Mouse (Mus musculus): ENCODE results near the gene Mrpl27. TPM values are rescaled to one million over a fixed set of nuclear protein-coding genes. Genes with fewer than 3 reads are reported as not detected.
"Not testable (repeated sequence)": the region's sequence is repeated elsewhere in the genome, so short reads cannot be mapped to it uniquely, and the experiment has no call there.

The Mrpl27 gene
- polyA plus RNA-seq, 1 experiment from 2014 or later, result 144 TPM

DNA sequence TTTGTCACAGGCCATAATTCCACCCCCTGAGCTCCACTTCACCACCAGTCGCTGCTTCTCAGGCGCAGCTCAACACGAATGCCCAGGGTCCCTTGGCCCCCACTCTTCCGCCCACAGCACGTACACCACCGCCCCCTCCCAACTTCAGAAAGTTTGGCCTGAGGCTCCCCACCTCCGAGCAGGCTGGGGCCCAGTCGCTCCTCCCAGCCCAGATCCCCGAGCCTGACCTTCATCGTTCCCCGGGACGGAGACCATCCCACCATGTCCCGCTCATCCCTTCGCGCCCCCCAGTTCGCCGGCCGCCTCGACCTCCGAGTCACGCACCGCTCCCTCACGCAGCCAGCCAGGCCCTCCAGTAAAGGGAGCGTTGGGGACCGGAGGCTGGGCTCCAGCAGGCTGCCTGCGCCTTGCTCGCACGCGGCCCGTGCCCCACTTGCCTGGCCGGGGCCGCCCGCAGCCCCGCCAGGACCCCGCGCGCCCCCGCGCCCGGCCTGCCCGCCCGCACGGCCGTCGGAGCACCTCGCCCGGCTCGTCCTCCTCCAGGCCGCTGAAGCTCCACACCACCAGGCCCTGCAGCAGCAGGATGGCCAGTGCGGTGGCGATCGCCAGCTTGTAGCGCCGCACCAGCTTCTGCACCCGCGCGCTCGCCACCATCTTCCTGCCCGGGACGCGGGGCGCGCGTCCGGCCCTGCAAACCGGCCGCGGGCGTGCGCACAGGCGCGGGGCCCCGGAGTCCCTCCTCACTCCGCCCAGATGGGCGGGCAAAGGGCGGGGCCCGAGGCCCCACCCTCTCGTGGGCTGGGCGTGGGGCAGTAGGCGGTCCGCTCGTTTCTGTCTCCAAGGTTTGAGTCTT is 23.4 kb downstream of the Mrpl27 start, which contains the start of gene Xylt2:
TSS of gene Xylt2 (minus strand) at position 762 of the 853 bp plus-strand sequence.
- Histone ChIP-seq H3K27me3 (no peaks in the 10 kb centered on the region), H3K9ac (peak within 1 kb of the TSS; percentile 95), H3K36me3 (no peaks in the 10 kb centered on the region), H3K4me2 (peak within 1 kb of the TSS; percentile 70), H3K27ac (peak within 1 kb of the TSS; percentile 95), H3K4me1 (replicated peaks) (peaks cover 41% of the 10 kb centered on the region), H3K4me3 (peak within 1 kb of the TSS; percentile 93), H3K9me3 (no peaks in the 10 kb centered on the region)
- peak; percentile 95 for ATAC-seq (ENCODE audit: low FRiP score)
- WGBS, result under 1% methylated on average over 78 of the region's 82 CpGs

DNA sequence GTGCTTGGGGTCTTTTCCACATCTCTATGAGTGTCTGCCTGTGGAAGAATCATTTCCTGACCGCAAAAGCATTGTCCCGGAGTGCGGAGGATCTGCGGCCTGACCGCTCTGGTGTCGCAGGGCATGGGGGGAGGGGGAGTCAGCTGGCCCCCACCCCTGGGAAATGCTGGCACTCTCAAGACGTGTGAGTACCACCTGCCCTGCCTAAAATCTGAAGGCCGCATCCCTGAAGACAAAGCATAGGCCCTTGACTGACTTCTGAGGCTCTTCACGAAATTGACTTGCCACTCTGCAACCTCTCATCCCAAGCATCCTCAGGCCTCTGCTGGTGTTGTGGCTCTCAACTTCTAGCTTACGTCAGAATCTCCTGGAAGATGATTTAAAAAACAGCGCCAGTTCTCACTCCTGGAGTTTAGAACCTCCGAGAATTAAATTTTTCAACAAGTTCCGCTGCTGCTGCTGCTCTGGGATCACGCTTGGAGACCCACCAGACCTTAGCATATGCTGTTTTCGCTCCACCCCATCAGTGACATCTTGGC is 24.1 kb downstream of the Mrpl27 start:
- 32% methylated on average over 15 of the region's 15 CpGs for WGBS
- Histone ChIP-seq H3K4me2 (peak overlapping the region; percentile 70), H3K9me3 (no peaks in the 10 kb centered on the region), H3K27me3 (no peaks in the 10 kb centered on the region), H3K27ac (peak overlapping the region; percentile 95; the same call in 1 of the 2 replicates), H3K36me3 (no peaks in the 10 kb centered on the region), H3K4me1 (replicated peaks) (peaks cover 39% of the 10 kb centered on the region), H3K4me3 (peak overlapping the region; percentile 93), H3K9ac (peak overlapping the region; percentile 95)
- peak; percentile 60 for ATAC-seq (ENCODE audit: low FRiP score)

GRCm38 (mm10) chr11:94680639-94681038 is 27.1 kb downstream of the Mrpl27 start:
- Histone ChIP-seq H3K27ac (no peak overlapping the region), H3K9me3 (no peaks in the 10 kb centered on the region), H3K4me1 (replicated peaks) (peaks cover 19% of the 10 kb centered on the region), H3K9ac (no peak overlapping the region), H3K4me2 (no peak overlapping the region), H3K4me3 (no peak overlapping the region), H3K36me3 (no peaks in the 10 kb centered on the region), H3K27me3 (no peaks in the 10 kb centered on the region)
- no peak for ATAC-seq (ENCODE audit: low FRiP score)

DNA sequence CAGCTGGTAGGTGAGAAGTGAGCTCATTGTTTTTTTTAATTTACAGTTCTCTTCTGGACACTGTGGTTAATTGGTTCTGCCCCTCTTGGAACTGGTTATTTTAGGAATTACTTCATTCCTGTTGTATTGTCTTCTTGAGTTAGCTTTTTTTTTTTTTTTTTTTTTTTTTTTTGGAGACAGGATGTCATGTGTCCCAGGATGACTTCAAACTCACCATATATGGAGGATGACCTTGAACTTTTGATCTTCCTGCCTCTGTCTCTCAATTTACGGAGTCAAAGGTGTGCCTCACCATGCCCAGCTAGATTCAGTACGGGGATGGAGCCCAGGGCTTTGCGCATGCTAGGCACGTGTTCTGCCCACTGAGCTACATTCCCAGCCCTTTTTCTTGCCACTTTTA is 28.1 kb downstream of the Mrpl27 start:
- WGBS, result 87% methylated on average over 4 of the region's 4 CpGs
- no peak overlapping the region for H3K27ac ChIP-seq
- peaks cover 9% of the 10 kb centered on the region for H3K4me1 ChIP-seq (replicated peaks)
- no peak for ATAC-seq (ENCODE audit: low FRiP score)
- no peak overlapping the region for H3K9ac ChIP-seq
- no peak overlapping the region for H3K4me3 ChIP-seq
- no peaks in the 10 kb centered on the region for H3K9me3 ChIP-seq
- no peak overlapping the region for H3K4me2 ChIP-seq
- H3K36me3 ChIP-seq, result no peaks in the 10 kb centered on the region
- no peaks in the 10 kb centered on the region for H3K27me3 ChIP-seq

- Histone ChIP-seq H3K4me2 (no peak overlapping the region), H3K4me3 (no peak overlapping the region), H3K36me3 (no peaks in the 10 kb centered on the region), H3K9me3 (no peaks in the 10 kb centered on the region), H3K4me1 (replicated peaks) (peaks cover 8% of the 10 kb centered on the region), H3K9ac (no peak overlapping the region), H3K27me3 (no peaks in the 10 kb centered on the region), H3K27ac (no peak overlapping the region)
- ATAC-seq (ENCODE audit: low FRiP score), result no peak
- 86% methylated on average over 7 of the region's 7 CpGs for WGBS
Observed at GRCm38 (mm10) chr11:94682427-94682826, 28.9 kb downstream of the Mrpl27 start.

- 84% methylated on average over 6 of the region's 6 CpGs for WGBS
- H3K4me3 ChIP-seq, result no peak overlapping the region
- H3K4me2 ChIP-seq, result no peak overlapping the region
- no peaks in the 10 kb centered on the region for H3K9me3 ChIP-seq
- no peak overlapping the region for H3K27ac ChIP-seq
- no peaks in the 10 kb centered on the region for H3K36me3 ChIP-seq
- H3K4me1 ChIP-seq (replicated peaks), result no peaks in the 10 kb centered on the region
- no peak overlapping the region for H3K9ac ChIP-seq
- H3K27me3 ChIP-seq, result no peaks in the 10 kb centered on the region
- ATAC-seq (ENCODE audit: low FRiP score), result no peak
Observed at GRCm38 (mm10) chr11:94687178-94687577, 33.6 kb downstream of the Mrpl27 start.

DNA sequence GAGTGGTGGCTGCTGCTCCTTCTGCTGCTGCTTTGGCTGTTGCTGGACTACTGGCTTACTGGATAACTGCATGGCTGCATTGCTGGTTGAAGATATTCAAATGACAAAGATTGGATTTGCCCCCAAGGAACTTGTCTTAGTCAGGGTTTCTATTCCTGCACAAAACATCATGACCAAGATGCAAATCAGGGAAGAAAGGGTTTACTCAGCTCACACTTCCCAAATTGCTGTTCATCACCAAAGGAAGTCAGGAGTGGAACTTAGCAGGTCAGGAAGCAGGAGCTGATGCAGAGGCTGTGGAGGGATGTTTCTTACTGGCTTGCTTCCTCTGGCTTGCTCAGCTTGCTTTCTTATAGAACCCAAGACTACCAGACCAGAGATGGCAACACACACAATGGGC is 38.9 kb downstream of the Mrpl27 start:
- not testable (repeated sequence) for H3K4me1 ChIP-seq (replicated peaks); H3K36me3 ChIP-seq; H3K4me2 ChIP-seq; H3K27me3 ChIP-seq; H3K9ac ChIP-seq; ATAC-seq (ENCODE audit: low FRiP score); H3K4me3 ChIP-seq; H3K27ac ChIP-seq; H3K9me3 ChIP-seq

DNA sequence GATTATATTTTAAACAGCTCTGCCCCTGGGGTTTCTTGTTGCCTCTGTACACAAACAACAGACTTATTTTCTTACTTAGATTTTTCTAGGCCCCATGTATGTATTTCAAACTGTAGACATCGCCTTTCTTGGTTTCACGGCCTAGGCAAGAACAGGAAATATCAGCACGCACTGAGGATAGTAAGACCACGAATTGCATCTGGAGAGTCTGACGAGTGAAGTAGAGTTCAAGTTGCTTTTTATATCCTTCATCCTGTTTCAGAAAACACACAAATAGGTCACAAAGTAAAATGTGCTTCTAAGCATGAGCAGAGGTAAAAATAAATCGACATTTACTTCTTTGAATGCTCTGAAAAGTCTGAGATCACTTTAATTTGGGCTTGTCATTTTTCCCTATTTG is 41.9 kb downstream of the Mrpl27 start:
- Histone ChIP-seq H3K4me2 (no peak overlapping the region), H3K9ac (no peak overlapping the region), H3K27ac (no peak overlapping the region), H3K4me1 (replicated peaks) (0 out of 2 replicates have a peak, but pooled peaks cover 4% of the 10 kb centered on the region), H3K9me3 (no peaks in the 10 kb centered on the region), H3K27me3 (no peaks in the 10 kb centered on the region), H3K36me3 (no peaks in the 10 kb centered on the region), H3K4me3 (no peak overlapping the region)
- no peak for ATAC-seq (ENCODE audit: low FRiP score)
- 80% methylated on average over 6 of the region's 6 CpGs for WGBS

- Histone ChIP-seq H3K4me3 (no peak overlapping the region), H3K36me3 (no peaks in the 10 kb centered on the region), H3K27me3 (no peaks in the 10 kb centered on the region), H3K9me3 (no peaks in the 10 kb centered on the region), H3K4me1 (replicated peaks) (peaks cover 16% of the 10 kb centered on the region), H3K9ac (no peak overlapping the region), H3K4me2 (no peak overlapping the region), H3K27ac (no peak overlapping the region)
- 92% methylated on average over 2 of the region's 2 CpGs for WGBS
- ATAC-seq (ENCODE audit: low FRiP score), result no peak
Observed at GRCm38 (mm10) chr11:94697140-94697539, 43.6 kb downstream of the Mrpl27 start.

DNA sequence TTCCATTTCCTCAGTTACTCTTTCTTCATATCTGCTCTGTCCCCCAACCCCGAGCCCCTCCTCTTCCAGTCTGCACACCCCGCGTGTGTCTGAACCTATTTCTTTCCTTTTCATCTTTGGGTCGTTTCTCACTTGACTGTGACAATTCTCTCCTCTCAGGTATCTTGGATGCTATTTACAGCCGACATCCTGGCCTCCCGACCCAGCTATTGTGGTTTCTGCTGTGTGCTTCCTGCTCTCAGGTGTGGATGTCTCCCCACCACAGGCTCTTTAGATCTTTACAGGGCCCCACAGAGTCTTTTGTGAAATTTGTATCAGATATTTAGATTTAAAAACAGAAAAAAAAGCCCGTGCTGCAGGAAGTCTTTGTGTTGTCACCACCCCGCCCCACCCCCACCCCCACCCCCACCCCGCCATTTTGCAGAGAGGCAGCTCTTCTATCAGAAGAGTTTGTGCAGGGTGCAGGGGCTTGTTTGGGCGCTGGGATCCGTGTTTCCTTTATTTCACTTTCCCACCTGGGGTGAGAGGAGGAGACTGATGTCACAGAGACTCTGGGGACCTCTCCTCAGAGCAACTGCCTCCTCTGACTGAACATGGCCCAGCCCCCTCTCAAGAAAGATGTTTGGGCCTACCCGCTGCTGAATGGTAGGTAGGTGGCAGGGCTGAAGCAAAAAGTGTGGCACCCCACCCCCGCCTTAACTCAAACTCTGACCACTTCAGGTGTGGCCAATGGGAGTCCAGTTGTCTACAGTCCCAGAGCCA is 44.3 kb downstream of the Mrpl27 start:
- ATAC-seq (ENCODE audit: low FRiP score), result no peak
- Histone ChIP-seq H3K36me3 (no peaks in the 10 kb centered on the region), H3K9ac (no peak overlapping the region), H3K4me3 (no peak overlapping the region), H3K27me3 (no peaks in the 10 kb centered on the region), H3K4me2 (no peak overlapping the region), H3K9me3 (no peaks in the 10 kb centered on the region), H3K27ac (no peak overlapping the region), H3K4me1 (replicated peaks) (peaks cover 18% of the 10 kb centered on the region)
- WGBS, result 47% methylated on average over 13 of the region's 13 CpGs

DNA sequence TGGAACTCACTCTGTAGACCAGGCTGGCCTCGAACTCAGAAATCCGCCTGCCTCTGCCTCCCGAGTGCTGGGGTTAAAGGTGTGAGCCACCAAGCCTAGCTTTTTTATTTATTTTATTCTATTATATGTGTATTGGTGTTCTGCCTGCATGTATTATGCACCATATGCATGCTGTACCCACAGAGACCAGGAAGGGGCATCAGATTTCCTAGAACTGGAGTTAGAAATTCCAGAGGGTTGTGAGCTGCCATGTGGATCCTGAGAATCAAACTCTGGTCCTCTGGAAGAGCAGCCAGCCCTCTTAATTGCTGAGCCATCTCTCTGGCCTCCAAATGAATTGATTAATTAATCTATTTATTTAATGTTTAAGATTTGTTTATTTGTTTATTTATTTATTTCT is 45.8 kb downstream of the Mrpl27 start:
- ATAC-seq (ENCODE audit: low FRiP score), result no peak

GRCm38 (mm10) chr11:94701401-94702215 is 48.0 kb downstream of the Mrpl27 start:
- Histone ChIP-seq H3K9me3 (no peaks in the 10 kb centered on the region), H3K4me1 (replicated peaks) (peaks cover 18% of the 10 kb centered on the region), H3K4me3 (no peak overlapping the region), H3K36me3 (no peaks in the 10 kb centered on the region), H3K9ac (no peak overlapping the region), H3K27ac (no peak overlapping the region), H3K27me3 (no peaks in the 10 kb centered on the region), H3K4me2 (0 out of 2 replicates have a peak overlapping the region, but pooled peaks have one; percentile 3)
- no peak for ATAC-seq (ENCODE audit: low FRiP score)
- 59% methylated on average over 27 of the region's 27 CpGs for WGBS

More for the DNA sequence above, 45.8 kb downstream of the Mrpl27 start:
- no peak overlapping the region for H3K27ac ChIP-seq
- H3K27me3 ChIP-seq, result no peaks in the 10 kb centered on the region
- no peak overlapping the region for H3K4me2 ChIP-seq
- no peak overlapping the region for H3K4me3 ChIP-seq
- H3K9me3 ChIP-seq, result no peaks in the 10 kb centered on the region
- peaks cover 18% of the 10 kb centered on the region for H3K4me1 ChIP-seq (replicated peaks)
- 100% methylated on average over 3 of the region's 3 CpGs for WGBS
- no peak overlapping the region for H3K9ac ChIP-seq
- H3K36me3 ChIP-seq, result no peaks in the 10 kb centered on the region

All from hindbrain, embryonic 13.5 days (tissue).